Mouse (Mus musculus): Measurements from ENCODE around the gene Tek. TPM values are rescaled to one million over a fixed set of nuclear protein-coding genes. Genes with fewer than 3 reads are reported as not detected.
"Not testable (repeated sequence)": the region's sequence is repeated elsewhere in the genome, so short reads cannot be mapped to it uniquely, and the experiment has no call there.

The Tek gene
- 11.5 and 11.6 TPM in 2 replicates for polyA plus RNA-seq (2014; fragmentation: Nextera tagmentation; extraction: Ambion mirVana)

GRCm38 (mm10) chr4:94738838-94739731 lies at the start of gene Tek:
Gene Tek (plus strand): TSS chr4:94739289.
- H3K4me2 ChIP-seq (replicated peaks): no peak within 1 kb of the TSS
- DNase-seq (ENCODE audit: low spot score) (no peak), ATAC-seq (ENCODE audit: low FRiP score) (no peak)
- no peaks in the 10 kb centered on the region for H3K27me3 ChIP-seq (ENCODE audit: control insufficient read depth, insufficient read depth, low read length)
- H3K4me3 ChIP-seq (replicated peaks; ENCODE audit: low read length): peak within 1 kb of the TSS; percentile 9; the same call in 1 of the 2 replicates
- no peak within 1 kb of the TSS for H3K27ac ChIP-seq
- no peaks in the 10 kb centered on the region for H3K9me3 ChIP-seq (ENCODE audit: control insufficient read depth, low read length)
- 73% methylated on average over 16 of the region's 16 CpGs for WGBS
- no peaks in the 10 kb centered on the region for H3K36me3 ChIP-seq (replicated peaks; ENCODE audit: control insufficient read depth, insufficient read depth)
- no peak within 1 kb of the TSS for H3K9ac ChIP-seq
- no peaks in the 10 kb centered on the region for H3K4me1 ChIP-seq (replicated peaks; ENCODE audit: control insufficient read depth, insufficient read depth, low read length)

- not testable (repeated sequence) for H3K27me3 ChIP-seq (ENCODE audit: control insufficient read depth, insufficient read depth, low read length); H3K4me3 ChIP-seq (replicated peaks; ENCODE audit: low read length); H3K4me1 ChIP-seq (replicated peaks; ENCODE audit: control insufficient read depth, insufficient read depth, low read length); H3K4me2 ChIP-seq (replicated peaks); H3K9me3 ChIP-seq (ENCODE audit: control insufficient read depth, low read length); H3K27ac ChIP-seq; DNase-seq (ENCODE audit: low spot score); H3K9ac ChIP-seq; ATAC-seq (ENCODE audit: low FRiP score)
- 92% methylated on average over 1 of the region's 2 CpGs for WGBS
- H3K36me3 ChIP-seq (replicated peaks; ENCODE audit: control insufficient read depth, insufficient read depth): peaks cover 44% of the 10 kb centered on the region
Measured at GRCm38 (mm10) chr4:94689804-94690203, 49.3 kb upstream of the Tek start.

GRCm38 (mm10) chr4:94691078-94691477 lies 48.0 kb upstream of the Tek start:
- Histone ChIP-seq H3K27me3 (ENCODE audit: control insufficient read depth, insufficient read depth, low read length) (no peaks in the 10 kb centered on the region), H3K4me1 (replicated peaks; ENCODE audit: control insufficient read depth, insufficient read depth, low read length) (no peaks in the 10 kb centered on the region), H3K36me3 (replicated peaks; ENCODE audit: control insufficient read depth, insufficient read depth) (peaks cover 40% of the 10 kb centered on the region), H3K27ac (no peak overlapping the region), H3K4me3 (replicated peaks; ENCODE audit: low read length) (no peak overlapping the region), H3K9me3 (ENCODE audit: control insufficient read depth, low read length) (no peaks in the 10 kb centered on the region), H3K4me2 (replicated peaks) (no peak overlapping the region), H3K9ac (no peak overlapping the region)
- DNase-seq (ENCODE audit: low spot score): no peak
- no peak for ATAC-seq (ENCODE audit: low FRiP score)
- WGBS: 97% methylated on average over 4 of the region's 4 CpGs

GRCm38 (mm10) chr4:94692175-94692574 lies 46.9 kb upstream of the Tek start:
- Histone ChIP-seq H3K36me3 (replicated peaks; ENCODE audit: control insufficient read depth, insufficient read depth) (peaks cover 31% of the 10 kb centered on the region), H3K27me3 (ENCODE audit: control insufficient read depth, insufficient read depth, low read length) (no peaks in the 10 kb centered on the region), H3K4me2 (replicated peaks) (no peak overlapping the region), H3K4me1 (replicated peaks; ENCODE audit: control insufficient read depth, insufficient read depth, low read length) (no peaks in the 10 kb centered on the region), H3K27ac (no peak overlapping the region), H3K9me3 (ENCODE audit: control insufficient read depth, low read length) (no peaks in the 10 kb centered on the region), H3K9ac (no peak overlapping the region), H3K4me3 (replicated peaks; ENCODE audit: low read length) (no peak overlapping the region)
- WGBS: 91% methylated on average over 2 of the region's 2 CpGs
- no peak for DNase-seq (ENCODE audit: low spot score)
- ATAC-seq (ENCODE audit: low FRiP score): no peak

- no peak for DNase-seq (ENCODE audit: low spot score)
Measured at GRCm38 (mm10) chr4:94696368-94696767, 42.7 kb upstream of the Tek start.

GRCm38 (mm10) chr4:94711002-94711401 lies 28.1 kb upstream of the Tek start:
- 94% methylated on average over 2 of the region's 2 CpGs for WGBS
- no peak for DNase-seq (ENCODE audit: low spot score)
- Histone ChIP-seq H3K27me3 (ENCODE audit: control insufficient read depth, insufficient read depth, low read length) (no peaks in the 10 kb centered on the region), H3K27ac (no peak overlapping the region), H3K4me3 (replicated peaks; ENCODE audit: low read length) (no peak overlapping the region), H3K36me3 (replicated peaks; ENCODE audit: control insufficient read depth, insufficient read depth) (no peaks in the 10 kb centered on the region), H3K9ac (no peak overlapping the region), H3K4me1 (replicated peaks; ENCODE audit: control insufficient read depth, insufficient read depth, low read length) (no peaks in the 10 kb centered on the region), H3K4me2 (replicated peaks) (no peak overlapping the region), H3K9me3 (ENCODE audit: control insufficient read depth, low read length) (no peaks in the 10 kb centered on the region)
- ATAC-seq (ENCODE audit: low FRiP score): no peak

More at GRCm38 (mm10) chr4:94696368-94696767, 42.7 kb upstream of the Tek start:
- H3K27ac ChIP-seq: no peak overlapping the region
- ATAC-seq (ENCODE audit: low FRiP score): no peak
- WGBS: 91% methylated on average over 3 of the region's 3 CpGs
- H3K27me3 ChIP-seq (ENCODE audit: control insufficient read depth, insufficient read depth, low read length): no peaks in the 10 kb centered on the region
- no peak overlapping the region for H3K4me3 ChIP-seq (replicated peaks; ENCODE audit: low read length)
- no peak overlapping the region for H3K4me2 ChIP-seq (replicated peaks)
- H3K4me1 ChIP-seq (replicated peaks; ENCODE audit: control insufficient read depth, insufficient read depth, low read length): no peaks in the 10 kb centered on the region
- no peak overlapping the region for H3K9ac ChIP-seq
- 0 out of 2 replicates have a peak, but pooled peaks cover 12% of the 10 kb centered on the region for H3K36me3 ChIP-seq (replicated peaks; ENCODE audit: control insufficient read depth, insufficient read depth)
- no peaks in the 10 kb centered on the region for H3K9me3 ChIP-seq (ENCODE audit: control insufficient read depth, low read length)

- H3K36me3 ChIP-seq (replicated peaks; ENCODE audit: control insufficient read depth, insufficient read depth): no peaks in the 10 kb centered on the region
- no peak overlapping the region for H3K27ac ChIP-seq
- no peaks in the 10 kb centered on the region for H3K9me3 ChIP-seq (ENCODE audit: control insufficient read depth, low read length)
- DNase-seq (ENCODE audit: low spot score) (no peak), ATAC-seq (ENCODE audit: low FRiP score) (no peak)
- no peak overlapping the region for H3K9ac ChIP-seq
- H3K4me1 ChIP-seq (replicated peaks; ENCODE audit: control insufficient read depth, insufficient read depth, low read length): no peaks in the 10 kb centered on the region
- no peak overlapping the region for H3K4me2 ChIP-seq (replicated peaks)
- WGBS: 81% methylated on average over 4 of the region's 4 CpGs
- no peaks in the 10 kb centered on the region for H3K27me3 ChIP-seq (ENCODE audit: control insufficient read depth, insufficient read depth, low read length)
- no peak overlapping the region for H3K4me3 ChIP-seq (replicated peaks; ENCODE audit: low read length)
Measured at GRCm38 (mm10) chr4:94711426-94711825, 27.7 kb upstream of the Tek start.

GRCm38 (mm10) chr4:94713741-94714140 lies 25.3 kb upstream of the Tek start:
- no peak overlapping the region for H3K9ac ChIP-seq
- no peak for ATAC-seq (ENCODE audit: low FRiP score)
- H3K4me2 ChIP-seq (replicated peaks): no peak overlapping the region
- no peaks in the 10 kb centered on the region for H3K27me3 ChIP-seq (ENCODE audit: control insufficient read depth, insufficient read depth, low read length)
- DNase-seq (ENCODE audit: low spot score): no peak
- H3K4me3 ChIP-seq (replicated peaks; ENCODE audit: low read length): no peak overlapping the region
- H3K27ac ChIP-seq: no peak overlapping the region
- H3K36me3 ChIP-seq (replicated peaks; ENCODE audit: control insufficient read depth, insufficient read depth): no peaks in the 10 kb centered on the region
- no peaks in the 10 kb centered on the region for H3K4me1 ChIP-seq (replicated peaks; ENCODE audit: control insufficient read depth, insufficient read depth, low read length)
- H3K9me3 ChIP-seq (ENCODE audit: control insufficient read depth, low read length): no peaks in the 10 kb centered on the region

- WGBS: 72% methylated on average over 6 of the region's 6 CpGs
- Histone ChIP-seq H3K27me3 (ENCODE audit: control insufficient read depth, insufficient read depth, low read length) (no peaks in the 10 kb centered on the region), H3K4me3 (replicated peaks; ENCODE audit: low read length) (no peak overlapping the region), H3K9me3 (ENCODE audit: control insufficient read depth, low read length) (no peaks in the 10 kb centered on the region), H3K9ac (no peak overlapping the region), H3K4me1 (replicated peaks; ENCODE audit: control insufficient read depth, insufficient read depth, low read length) (no peaks in the 10 kb centered on the region), H3K27ac (no peak overlapping the region), H3K4me2 (replicated peaks) (no peak overlapping the region), H3K36me3 (replicated peaks; ENCODE audit: control insufficient read depth, insufficient read depth) (no peaks in the 10 kb centered on the region)
- DNase-seq (ENCODE audit: low spot score) (no peak), ATAC-seq (ENCODE audit: low FRiP score) (no peak)
Measured at GRCm38 (mm10) chr4:94715166-94715565, 23.9 kb upstream of the Tek start.

Data from hindbrain, embryonic 14.5 days (tissue).